Mouse (Mus musculus) urinary bladder, postnatal 10 days (tissue): ENCODE measurements around the gene Fam120b.

Experiments
- DNase-seq: peaks from one replicate; pipeline ENCODE4 v3.0.0; 2022; ENCODE audit warnings: low spot score

Gene Fam120b

GRCm38 (mm10) chr17:15395997-15396675 is at the start of gene Fam120b:
Fam120b (plus strand) TSS chr17:15396202.
- no peak for DNase-seq

GRCm38 (mm10) chr17:15350152-15350551 is 45.9 kb upstream of the Fam120b start:
- DNase-seq, result no peak

- no peak for DNase-seq
Measured at GRCm38 (mm10) chr17:15352869-15353610, 43.0 kb upstream of the Fam120b start.

- no peak for DNase-seq
Measured at GRCm38 (mm10) chr17:15354006-15354405, 42.0 kb upstream of the Fam120b start.

GRCm38 (mm10) chr17:15355072-15355471 is 40.9 kb upstream of the Fam120b start:
- no peak for DNase-seq

- DNase-seq, result no peak
Measured at GRCm38 (mm10) chr17:15356526-15356925, 39.5 kb upstream of the Fam120b start.

- no peak for DNase-seq
Measured at GRCm38 (mm10) chr17:15357071-15357470, 38.9 kb upstream of the Fam120b start.

GRCm38 (mm10) chr17:15363656-15364055 is 32.3 kb upstream of the Fam120b start:
- DNase-seq, result no peak

GRCm38 (mm10) chr17:15365650-15366049 is 30.4 kb upstream of the Fam120b start:
- no peak for DNase-seq

GRCm38 (mm10) chr17:15370401-15370800 is 25.6 kb upstream of the Fam120b start:
- no peak for DNase-seq

GRCm38 (mm10) chr17:15371967-15372835 is 23.8 kb upstream of the Fam120b start:
- no peak for DNase-seq

GRCm38 (mm10) chr17:15372931-15373652 is 22.9 kb upstream of the Fam120b start:
- DNase-seq, result no peak

- DNase-seq, result no peak
Measured at GRCm38 (mm10) chr17:15374321-15375141, 21.5 kb upstream of the Fam120b start.

- no peak for DNase-seq
Measured at GRCm38 (mm10) chr17:15375224-15375623, 20.8 kb upstream of the Fam120b start.

- DNase-seq, result no peak
Measured at GRCm38 (mm10) chr17:15375701-15376493, 20.1 kb upstream of the Fam120b start.

GRCm38 (mm10) chr17:15376494-15377181 is 19.4 kb upstream of the Fam120b start, which contains the start of gene Dll1:
Dll1 (minus strand) TSS chr17:15376872.
- no peak for DNase-seq

GRCm38 (mm10) chr17:15377901-15378300 is 18.1 kb upstream of the Fam120b start:
- DNase-seq, result no peak

- no peak for DNase-seq
Measured at GRCm38 (mm10) chr17:15378413-15379109, 17.4 kb upstream of the Fam120b start.
